Mouse (Mus musculus) yolk sac, embryonic 10.5 days (tissue): ENCODE measurements around the gene Mettl17.
A peak's percentile ranks its signal among the peaks of the same experiment; 100 is the strongest.
"Not testable (repeated sequence)": the region's sequence is repeated elsewhere in the genome, so short reads cannot be mapped to it uniquely, and the experiment has no call there.

ENCODE experiments used
- DNase-seq: peaks from one replicate; pipeline ENCODE4 v3.0.0-alpha.2; 2017; ENCODE audit warnings: low spot score

The Mettl17 gene

DNA sequence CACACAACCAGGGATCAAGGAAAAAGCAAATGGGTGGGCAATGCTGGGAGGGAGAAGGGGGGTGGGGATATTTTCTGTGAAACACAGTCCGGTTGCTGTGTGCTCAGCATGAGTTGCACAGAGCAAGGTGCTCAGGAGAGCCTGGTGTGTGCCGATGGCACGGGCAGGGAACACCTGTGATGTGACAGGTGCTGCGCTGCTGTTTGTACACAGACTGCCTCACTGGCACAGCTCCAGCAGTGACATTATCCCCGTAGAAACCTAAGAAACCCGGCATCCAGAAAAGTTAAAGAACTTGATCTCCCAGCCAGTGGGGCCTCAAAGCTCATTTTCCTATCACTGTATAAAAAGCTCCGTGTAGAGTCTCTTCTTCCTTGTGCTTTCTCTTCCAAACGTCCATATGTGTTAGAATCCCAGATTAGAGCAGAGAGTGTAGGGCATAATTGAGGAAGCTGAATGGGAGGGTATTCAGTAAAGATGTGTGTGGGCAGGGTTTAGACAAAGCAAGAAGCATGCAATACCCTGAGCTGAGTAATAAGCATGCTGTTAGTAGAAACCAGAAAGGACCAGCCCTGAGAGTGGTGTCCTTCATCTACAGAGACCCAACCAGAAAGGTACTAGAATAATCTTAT, 12.0 kb downstream of the Mettl17 start:
- no peak for DNase-seq

DNA sequence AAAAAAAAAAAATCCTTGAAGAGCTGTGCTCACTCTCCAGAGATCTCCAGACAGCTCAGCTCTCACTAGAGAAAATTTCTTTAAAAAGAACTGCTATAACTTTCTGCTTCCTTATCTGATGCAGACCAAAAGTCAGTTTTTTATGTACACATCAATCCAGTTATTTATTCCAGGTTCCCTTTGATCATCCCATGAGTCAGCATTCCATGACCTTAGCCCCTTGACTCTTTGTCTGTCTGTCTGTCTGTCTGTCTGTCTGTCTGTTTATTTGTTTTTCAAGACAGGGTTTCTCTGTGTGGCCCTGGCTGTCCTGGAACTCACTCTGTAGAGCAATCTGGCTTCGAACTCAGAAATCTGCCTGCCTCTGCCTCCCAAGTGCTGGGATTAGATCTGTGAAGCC, 14.7 kb downstream of the Mettl17 start:
- no peak for DNase-seq

DNA sequence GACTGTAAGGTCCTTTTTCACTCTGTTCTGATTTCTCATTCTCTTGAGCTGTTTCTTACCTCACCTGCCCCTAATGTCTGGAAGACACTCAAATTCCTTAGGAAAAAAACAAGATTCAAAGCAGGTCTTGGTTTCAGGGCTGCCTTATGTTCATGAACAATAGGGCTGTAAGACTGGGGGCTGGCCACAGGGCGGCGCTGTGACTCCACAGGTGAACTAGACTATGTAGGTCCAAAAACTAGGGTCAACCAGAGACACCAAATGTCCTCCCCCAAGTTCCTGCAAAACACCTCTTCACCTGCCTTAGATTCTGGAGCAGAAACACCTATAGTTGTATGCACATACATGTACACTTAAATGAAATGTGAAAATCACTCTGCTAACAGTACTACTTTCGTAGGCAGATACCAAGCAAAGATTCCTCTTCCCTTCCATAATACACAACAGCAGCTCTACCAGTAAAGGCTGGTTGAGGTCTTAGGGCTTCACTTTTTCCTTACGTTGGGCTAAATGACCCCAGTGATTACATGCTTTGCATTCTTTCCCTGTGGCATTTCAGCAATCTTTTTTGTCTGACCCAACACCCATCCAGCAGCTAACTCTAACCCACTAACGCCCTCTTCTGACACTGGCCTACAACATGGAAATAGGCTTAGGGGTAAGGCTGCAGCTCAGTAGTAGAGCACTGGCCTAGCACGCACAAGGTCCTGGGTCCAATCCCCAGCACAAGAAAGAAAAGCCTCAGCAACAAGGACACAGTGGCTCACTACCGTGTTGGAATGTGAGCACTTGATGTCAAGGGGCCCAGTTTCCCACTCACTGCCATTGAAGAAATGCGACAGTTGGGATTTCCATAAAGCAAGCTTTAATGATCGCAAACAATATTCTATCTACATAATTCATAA, 18.4 kb downstream of the Mettl17 start:
- DNase-seq = peak; percentile 64

DNA sequence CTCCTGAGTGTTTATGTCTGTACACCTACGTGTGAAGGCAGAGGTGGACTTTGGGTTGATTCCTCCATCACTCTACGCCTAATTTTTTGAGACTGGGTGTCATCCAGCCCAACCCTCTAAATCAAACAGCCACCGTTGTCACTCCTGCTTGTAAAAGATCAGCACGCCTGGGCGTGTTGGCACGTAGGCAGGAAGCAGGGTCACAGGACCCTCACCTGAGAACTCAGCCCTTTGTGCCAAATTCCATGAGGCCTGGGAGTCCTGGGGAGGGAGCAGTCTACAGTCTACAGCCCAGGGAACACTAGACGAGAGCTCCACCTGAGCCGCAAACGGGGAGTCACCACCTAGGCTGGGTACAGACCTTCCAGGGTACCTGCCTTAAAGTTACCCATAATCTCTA, 19.1 kb downstream of the Mettl17 start:
- DNase-seq = no peak

DNA sequence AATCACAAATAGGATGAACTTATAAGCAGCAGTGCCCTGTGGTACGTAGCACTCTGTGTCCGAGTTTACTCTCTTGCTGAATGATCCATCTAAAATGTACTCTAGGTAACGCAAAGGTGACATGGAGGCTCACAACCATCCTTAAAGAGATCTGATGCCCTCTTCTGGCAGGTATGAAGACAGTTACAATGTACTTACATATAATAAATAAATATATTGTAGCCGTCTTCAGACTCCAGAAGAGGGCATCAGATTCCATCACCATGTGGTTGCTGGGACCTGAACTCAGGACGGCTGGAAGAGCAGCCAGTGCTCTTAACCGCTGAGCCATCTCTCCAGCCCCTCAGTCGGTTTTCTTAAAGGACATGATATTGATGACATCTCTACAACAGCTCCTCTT, 20.1 kb downstream of the Mettl17 start:
- no peak for DNase-seq

DNA sequence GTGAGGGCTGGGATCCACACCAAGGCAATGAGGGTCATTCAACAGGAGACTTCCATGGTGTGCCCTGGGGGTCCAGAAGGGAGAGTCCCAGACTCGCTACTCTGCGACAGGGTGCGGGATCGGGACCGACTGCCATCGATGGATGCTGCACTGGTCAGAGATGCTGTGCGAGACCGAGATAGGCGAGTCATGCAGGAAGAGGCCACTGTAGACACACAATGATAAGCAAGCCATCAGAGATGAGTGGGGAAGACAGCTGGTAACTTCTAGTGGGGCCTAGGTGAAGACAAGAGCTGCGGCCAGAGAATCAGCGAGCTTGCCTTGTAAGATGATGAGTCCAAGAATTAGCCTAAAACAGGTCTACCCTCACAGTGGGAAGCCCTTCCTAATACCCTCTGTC, 21.5 kb downstream of the Mettl17 start:
- DNase-seq = no peak

DNA sequence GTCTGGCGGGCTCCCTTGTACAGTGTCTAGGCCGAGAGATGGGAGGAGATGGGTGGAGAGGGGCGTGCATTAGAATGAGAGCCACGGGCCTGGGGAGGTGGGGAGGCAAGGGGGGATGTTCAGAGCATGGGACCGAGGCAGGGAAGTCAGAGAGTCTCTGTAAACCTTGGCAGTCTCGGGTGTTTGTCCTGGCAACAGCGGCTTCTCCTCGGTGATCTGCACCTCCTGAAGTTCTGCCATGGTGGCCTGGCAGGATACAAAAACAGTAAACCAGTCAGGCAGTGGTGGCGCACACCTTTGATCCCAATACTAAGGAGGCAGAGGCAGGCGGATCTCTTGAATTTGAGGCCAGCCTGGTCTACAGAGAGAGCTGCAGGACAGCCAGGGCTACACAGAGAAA, 26.7 kb downstream of the Mettl17 start:
- DNase-seq = no peak

DNA sequence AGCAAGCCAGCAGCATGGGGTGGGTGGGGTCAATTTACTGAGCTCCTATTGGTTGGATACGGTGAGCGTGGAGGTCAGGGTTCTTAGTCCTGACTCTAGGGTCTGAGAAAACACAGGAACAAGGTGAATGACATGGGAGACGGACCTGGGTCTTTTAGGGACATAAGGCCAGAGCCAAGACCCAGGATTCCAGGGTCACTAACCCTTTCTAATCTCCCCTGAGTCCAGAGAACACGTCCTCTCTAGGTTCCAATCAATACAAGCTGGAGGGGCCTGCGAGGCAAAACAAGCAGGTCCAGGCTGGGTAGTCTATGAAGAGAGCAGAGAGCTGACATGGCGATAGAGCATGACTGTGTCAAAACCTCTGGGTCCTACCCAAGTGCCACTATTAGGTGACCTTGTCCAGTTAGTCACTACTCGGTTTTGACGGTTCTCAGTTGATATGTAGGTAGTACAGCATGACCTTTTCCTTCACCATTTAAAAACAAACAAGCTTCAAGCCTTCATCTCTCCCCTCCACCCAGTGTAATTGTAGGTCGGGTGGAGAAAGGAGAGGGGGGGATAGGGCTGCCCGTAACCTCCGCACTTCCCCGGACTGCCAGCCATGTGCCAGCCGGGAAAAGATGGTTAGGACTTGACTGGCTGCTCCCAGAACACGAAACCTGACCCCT, 27.9 kb downstream of the Mettl17 start:
- no peak for DNase-seq

DNA sequence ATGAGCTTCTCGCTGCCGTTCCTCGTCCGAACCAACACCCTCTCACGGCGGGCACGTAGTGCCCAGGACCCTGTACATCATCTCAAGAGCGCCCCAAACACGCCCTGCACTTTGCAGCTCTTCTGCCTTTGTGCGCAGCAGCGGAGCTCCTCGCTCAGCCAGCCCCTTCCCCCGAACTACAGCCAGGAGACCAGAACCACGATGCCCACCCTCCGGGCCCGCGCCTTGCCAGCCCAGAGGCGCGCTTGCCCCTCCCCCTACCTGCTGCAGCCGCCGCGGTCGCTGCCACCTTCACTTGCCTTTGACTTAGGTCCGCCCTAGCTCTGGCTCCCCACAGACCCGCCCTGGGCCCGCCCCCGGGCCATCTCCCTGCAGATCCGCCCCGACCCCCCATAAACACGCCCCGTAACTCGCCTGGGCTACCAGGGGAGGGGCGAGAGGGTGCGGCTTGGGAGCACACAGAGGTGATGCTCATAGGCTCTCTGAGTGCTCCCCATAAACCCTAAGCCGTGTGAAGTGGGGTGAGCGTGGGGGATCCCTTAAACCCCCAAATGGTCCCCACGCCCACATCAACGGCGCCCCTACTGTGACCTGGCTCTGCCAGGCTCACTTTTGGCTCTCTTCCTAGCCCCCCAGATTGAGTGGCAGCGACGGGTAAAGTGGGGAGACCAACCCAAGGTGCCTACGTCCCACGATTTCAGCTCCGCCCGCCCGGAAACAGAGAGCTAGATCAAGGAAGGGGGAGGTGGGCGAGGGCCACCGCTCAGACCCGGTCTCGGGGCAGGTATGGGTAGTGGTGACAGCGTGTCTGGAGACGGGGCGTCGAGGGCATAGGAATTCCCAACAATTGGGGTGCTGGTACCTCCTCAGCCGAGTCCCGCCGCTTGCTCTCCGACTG, 28.7 kb downstream of the Mettl17 start:
- peak; percentile 71 for DNase-seq

DNA sequence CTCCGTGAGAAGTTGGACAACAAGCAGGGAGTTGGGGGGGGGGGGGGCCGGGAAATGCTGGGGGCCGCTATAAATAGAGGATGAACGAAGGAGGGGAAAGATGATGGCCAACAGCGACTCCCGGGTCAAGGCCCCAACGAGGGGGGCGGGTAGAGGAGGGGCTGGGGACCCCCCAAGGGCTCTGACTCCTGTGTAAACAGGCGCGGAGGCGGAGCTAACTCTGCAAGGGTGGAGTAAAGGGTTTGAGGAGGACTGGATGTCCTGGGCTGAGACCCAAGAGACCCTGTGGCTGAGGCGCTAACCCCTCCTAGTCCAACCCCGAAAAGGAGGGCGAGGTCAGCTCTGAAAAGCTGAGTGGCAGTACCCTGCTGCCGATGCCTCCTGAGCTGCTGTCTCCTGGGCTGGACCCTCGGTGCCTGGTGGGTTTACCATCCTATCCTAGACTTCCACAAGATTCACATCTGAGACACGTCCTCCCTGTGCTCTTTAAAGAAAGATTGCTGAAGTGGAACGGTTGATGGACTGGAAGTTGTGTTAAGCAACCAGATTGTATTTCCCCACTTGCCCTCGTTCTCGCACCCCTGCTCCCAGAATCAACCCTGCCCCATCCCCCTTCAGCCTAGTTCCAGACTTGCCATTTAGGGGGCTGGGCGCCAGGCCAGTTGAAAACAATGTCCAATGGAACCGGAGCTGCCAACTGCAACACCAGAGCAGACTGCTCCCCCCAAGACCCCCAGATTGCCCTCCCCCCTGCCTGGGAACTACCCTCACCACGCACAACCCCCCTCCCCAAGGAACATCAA, 29.5 kb downstream of the Mettl17 start, which contains the start of gene Ndrg2:
TSS of gene Ndrg2 (minus strand) at position 199 of the 803 bp plus-strand sequence.
- no peak for DNase-seq

DNA sequence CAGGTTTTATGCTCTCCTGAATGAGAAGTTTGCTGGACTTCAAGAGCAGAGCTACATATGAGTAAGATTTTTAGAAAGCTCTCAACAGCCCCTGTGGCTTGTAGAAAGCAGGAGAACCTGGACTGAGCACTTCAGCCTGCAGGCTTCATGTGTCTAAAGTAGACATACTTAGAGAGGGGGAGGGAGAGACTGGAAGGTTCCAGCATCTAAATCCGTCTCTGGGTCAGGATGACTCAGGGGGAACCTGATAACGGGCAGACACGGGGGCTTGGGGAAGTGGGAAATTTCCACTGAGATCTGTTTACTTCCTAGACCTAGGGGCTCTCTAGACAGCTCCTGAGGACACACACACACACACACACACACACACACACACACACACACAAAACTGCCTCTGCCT, 30.4 kb downstream of the Mettl17 start:
- no peak for DNase-seq

DNA sequence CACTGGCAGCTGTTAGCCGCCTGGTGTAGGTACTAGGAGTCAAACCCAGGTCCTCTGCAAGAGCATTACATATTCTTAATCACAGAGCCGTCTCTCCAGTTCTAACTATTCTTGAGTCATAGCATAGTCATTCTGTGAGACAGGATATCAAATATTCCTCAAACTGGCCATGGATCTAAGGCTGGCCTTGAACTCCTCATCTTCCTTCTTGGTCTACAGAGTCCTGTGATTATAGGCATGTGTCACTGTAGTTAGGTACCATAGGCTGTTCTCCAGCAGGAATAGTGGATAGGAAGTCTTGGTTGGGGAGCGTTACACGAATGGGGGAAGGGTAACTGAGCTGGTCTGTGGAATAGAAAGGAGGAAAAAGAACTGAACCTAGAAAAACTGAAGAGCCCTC, 31.9 kb downstream of the Mettl17 start:
- DNase-seq = no peak

DNA sequence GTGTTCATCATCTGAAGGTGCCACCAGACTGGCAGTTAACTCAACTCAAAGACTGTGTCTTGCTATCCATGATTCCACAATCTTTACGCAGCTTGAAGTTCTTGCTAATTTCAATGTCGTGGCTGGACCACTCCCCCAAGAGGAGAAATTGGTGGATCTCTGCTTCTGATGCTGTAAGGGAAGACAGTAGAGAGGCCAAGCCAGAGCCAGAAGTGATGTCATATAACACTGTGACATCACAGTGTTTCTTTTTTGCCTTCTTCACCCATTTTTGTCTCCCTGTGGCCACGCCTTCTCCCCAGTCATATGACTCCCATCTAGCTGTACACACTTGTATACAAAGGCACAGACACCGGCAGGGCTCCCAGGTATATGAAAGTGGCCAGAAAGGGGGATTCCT, 33.5 kb downstream of the Mettl17 start, which contains the start of gene Tppp2:
TSS of gene Tppp2 (plus strand) at position 301 of the 400 bp plus-strand sequence.
- DNase-seq = no peak

DNA sequence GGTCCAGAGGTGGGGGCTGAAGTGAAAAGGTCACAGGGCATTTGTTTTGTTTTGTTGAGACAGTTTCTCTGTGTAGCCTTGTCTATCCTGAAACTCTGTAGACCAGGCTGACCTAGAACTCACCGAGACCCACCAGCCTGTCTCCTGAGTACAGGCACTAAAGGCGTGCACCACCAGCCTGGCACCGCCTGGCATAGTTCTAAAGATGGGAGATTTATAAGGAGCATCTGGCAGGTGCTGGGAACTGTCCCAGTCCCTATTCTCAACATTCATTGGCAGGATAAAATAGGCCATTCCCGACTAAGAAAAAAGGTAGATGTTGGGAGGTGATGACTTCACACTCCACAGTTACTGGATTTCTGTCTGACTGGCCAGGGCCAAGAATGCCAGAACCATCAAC, 34.3 kb downstream of the Mettl17 start:
- DNase-seq = no peak

DNA sequence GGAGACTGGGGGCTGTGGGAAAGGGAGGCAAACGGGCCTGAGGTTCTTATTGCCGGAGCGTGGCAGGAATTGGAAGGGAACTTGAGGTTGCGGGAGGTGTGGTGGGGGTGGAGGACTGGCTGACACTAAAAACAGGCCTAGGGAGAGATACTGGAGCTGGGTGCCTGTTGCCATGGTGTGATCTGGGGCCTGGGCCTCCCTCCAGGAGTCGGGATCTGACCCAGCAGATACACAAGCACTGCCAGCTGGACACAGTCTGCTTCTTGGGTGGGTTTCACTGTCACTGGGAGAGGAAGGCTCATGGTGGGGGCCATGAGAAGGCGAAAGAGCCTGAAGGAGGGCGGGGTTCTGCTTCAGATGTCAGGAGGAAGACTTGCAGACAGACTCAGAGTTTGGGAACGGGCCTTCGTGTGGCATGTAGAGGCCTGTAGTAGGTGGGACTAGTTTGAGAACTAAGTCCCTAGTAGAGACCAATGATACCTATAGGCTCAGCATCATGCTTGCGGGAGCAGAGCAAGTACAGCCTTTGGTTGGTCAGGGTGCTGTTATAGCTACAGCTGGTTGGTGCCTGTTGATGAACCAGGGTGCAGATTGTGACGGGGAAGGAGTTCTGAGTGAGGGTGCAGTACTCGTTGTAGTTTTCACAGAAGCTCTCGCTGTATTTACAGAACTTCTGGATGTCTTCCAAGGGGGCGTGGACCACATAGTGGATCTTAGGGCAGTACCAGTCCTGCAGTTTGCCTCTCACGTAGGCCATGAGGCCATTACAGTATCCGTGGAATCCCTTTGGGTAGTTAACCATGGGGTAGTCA, 37.3 kb downstream of the Mettl17 start:
- DNase-seq = no peak

DNA sequence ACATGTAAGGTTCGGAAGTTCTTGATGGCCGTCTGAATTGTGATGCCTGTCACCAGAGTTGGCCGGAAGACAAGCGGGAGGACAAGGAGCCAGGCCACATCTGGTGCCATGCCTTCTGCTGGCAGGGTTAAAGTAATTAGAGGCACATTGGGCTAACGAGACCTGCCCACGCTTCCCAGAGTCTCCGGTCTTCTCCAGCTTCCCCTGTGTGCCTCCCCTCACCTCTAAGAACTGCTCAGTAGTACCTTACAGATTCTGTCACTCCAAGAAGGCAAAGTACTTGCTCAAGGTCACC, 37.9 kb downstream of the Mettl17 start, which contains the start of gene Rnase13:
TSS of gene Rnase13 (minus strand) at position 203 of the 295 bp plus-strand sequence.
- DNase-seq = no peak

DNA sequence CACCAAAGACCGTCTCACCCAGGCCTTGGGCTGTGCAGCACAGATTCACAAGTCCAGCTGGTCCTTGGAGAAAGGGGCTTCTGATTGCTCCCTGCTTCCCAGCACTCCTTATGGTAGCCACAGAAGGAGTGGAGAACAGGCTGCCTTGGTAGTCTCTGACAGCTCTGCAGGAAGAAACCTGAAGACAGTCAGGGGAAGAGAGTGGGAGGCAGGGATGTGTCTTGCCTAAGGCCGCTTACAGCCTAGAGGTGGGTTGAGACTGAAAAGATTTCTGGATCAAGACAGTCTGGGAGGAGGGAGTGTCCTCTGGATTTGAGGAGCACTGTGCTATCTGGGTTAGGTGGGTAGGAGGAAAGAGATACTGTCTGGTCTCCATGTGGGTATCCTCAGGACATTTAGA, 38.3 kb downstream of the Mettl17 start:
- no peak for DNase-seq

DNA sequence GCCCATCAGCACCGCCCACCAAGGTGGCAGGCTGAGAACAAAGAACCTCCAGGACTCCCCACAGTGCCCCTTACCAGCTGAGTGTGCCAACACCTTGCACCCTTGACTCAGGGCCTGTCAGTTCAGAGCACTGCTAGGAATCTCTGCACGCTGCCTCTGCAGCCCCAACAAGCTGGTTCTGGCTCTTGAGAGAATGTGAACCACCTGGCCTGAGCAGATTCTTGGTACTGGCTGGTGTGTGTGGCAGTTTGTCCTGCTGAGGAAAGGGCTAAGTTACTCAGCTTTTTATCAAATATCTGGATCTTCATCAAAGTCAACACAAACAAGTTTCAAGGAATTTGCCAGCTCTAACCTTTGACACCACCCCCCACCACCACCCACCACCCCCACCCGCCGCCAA, 38.9 kb downstream of the Mettl17 start:
- no peak for DNase-seq

DNA sequence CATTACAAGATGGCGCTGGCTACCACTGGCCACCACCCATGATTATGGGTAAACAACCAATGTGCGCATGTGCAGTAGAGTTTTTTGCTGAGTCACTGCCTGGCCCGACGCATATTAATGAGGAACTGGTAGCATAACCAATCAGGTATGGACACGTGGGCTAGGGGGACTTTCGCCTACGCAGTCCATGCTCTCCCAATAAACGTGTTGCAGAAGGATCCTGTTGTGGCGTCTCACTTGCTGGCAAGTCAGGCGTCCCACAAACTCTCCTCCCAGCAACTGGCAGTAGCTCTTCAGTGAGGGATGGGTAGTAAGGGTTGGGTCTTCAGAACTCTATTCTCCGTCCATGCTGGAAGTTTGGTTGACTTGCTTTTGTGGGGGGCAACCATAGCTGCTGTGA, 42.3 kb downstream of the Mettl17 start:
- not testable (repeated sequence) for DNase-seq

DNA sequence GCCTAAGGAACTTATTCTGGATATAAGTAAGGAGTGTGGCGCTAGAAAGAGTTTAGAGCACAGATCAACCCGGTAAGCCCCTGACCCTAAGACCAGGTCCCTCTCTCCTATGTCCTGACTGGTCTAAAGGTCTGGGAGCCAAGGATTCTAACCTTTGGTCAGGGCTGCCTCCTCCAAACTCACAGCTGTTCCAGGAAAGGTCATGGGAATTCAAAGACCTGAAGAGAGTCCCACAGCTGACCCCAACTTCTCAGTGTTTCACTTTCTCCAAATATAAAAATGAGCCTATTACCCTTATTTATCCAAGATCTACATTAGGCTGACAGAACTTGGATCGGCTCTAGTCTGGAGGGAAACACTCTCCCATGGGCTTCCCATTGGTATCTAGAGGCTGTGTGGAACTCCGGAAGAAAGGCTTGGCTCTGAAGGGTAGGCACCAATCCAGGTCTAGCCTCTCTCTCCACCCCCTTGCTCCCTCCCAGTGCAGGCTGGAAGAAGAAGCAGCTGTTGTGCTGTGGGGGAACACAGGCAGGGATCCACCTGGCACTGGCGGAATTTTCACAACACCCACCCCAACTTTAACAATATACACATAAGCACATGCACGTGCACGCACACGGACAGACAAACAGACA, 44.8 kb downstream of the Mettl17 start:
- peak; percentile 53 for DNase-seq
